ENCODE assay signal across 8 mouse cellular contexts in the genomic region with DNA sequence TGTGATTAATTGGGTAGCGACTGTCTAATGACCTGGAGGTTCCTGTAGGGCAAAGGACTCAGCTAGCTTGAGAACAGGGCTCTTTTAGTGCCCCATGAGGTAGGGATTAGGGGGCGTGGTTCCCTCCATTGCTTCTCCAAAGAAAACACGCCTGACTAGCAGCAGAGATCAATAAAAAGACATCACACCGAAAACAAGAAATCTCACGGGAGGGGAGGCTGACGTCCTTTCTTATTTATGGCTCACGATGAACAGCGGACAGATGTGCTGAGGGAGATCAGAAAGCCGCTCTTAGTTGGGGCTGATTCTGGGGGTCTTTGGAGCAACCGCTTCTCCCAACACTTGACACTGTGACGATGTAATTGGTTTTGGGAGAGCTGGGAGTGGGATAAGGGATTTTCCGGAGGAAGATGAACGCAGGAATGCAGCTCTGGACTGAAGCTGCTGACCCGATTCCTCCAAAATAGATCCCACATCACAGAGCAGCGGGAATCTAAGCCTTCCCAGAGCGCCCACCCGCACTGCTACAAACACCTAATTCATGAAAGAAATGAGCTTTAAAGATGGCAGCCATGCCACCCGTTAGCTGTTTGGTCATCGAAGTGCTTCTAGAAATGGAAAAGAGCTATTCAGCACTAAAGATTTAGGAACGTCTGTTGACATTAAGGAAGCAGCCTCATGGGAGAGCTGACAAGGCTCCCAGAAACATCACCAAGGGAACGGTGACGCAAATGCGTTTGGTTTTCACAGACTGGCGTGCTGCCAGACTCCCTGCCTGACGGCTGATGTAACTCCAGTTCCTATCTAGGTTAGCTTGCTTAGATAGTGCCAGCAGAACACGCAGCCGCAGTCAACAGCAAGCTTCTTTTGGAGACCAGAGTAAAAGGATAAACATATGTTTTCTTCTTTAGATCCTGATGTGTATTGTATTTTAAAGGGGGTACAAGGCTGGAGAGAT. TPM values are rescaled to one million over a fixed set of nuclear protein-coding genes. Genes with fewer than 3 reads are reported as not detected.
DNase-seq lines count a peak whose midpoint lies in the region; ATAC-seq lines count a peak whose summit lies in the region.

No protein-coding gene starts in this region.

- peak; percentile 92 for DNase-seq in NIH3T3 (ENCODE audit: low read depth)
- peak; percentile 96 to 98 for DNase-seq in cerebellum, postnatal 10 days
- DNase-seq in frontal cortex, adult 2 months (ENCODE audit: extremely low spot score in 1 of 2, low spot score in 1 of 2) = peak; percentile 97 to 100
- DNase-seq in layer of hippocampus, postnatal 10 days (ENCODE audit: low spot score in 2 of 2) = peak; percentile 94 to 96
- peak; percentile 83 for DNase-seq in ovary, postnatal 10 days (ENCODE audit: low spot score)
- DNase-seq in urinary bladder, postnatal 10 days (ENCODE audit: low spot score) = peak; percentile 77

- H3K27me3 ChIP-seq in lung, embryonic 16.5 days (ENCODE audit: control insufficient read depth, insufficient read depth, low read depth, low read length) = no peaks in the 10 kb centered on the region

- ATAC-seq in hematopoietic stem cell, adult 5-6 weeks (replicated peaks in 1 of 2; ENCODE audit: insufficient read depth in 1 of 2, low FRiP score in 2 of 2, low TSS enrichment in 1 of 2, low read depth in 1 of 2, poor library complexity in 2 of 2, severe bottlenecking in 2 of 2) = peak; percentile 75 to 84
- peak; percentile 87 for ATAC-seq in lung, embryonic 16.5 days (ENCODE audit: low read depth)

- peak overlapping the region; percentile 41 for H3K9ac ChIP-seq in lung, embryonic 16.5 days (ENCODE audit: low read length)

- 10% methylated on average over 27 of the region's 27 CpGs for WGBS in lung, embryonic 16.5 days

- H3K36me3 ChIP-seq in lung, embryonic 16.5 days (ENCODE audit: control insufficient read depth, insufficient read depth, low read length) = no peaks in the 10 kb centered on the region

- H3K4me3 ChIP-seq in lung, embryonic 16.5 days (ENCODE audit: low read length) = peak overlapping the region; percentile 37

- peak overlapping the region; percentile 63 for H3K4me2 ChIP-seq in lung, embryonic 16.5 days (ENCODE audit: low read depth, low read length)

- 0 out of 2 replicates have a peak, but pooled peaks cover 2% of the 10 kb centered on the region for H3K9me3 ChIP-seq in lung, embryonic 16.5 days (ENCODE audit: control insufficient read depth, low read length)

- H3K27ac ChIP-seq in lung, embryonic 16.5 days (ENCODE audit: low read length) = peak overlapping the region; percentile 80

- peaks cover 16% of the 10 kb centered on the region for H3K4me1 ChIP-seq in lung, embryonic 16.5 days (replicated peaks; ENCODE audit: control insufficient read depth, insufficient read depth, low read length)

RNA-seq across cellular contexts. Expression of gene Tarbp1, which starts 42.0 kb away (rescaled TPM):
- 6.2 and 6.8 TPM in 2 replicates for polyA plus RNA-seq in frontal cortex, adult 2 months (2012; rRNA removed)
- 8.9 and 10.4 TPM in 2 replicates for total RNA-seq in hematopoietic stem cell, adult 5-6 weeks (2017)
- total RNA-seq in layer of hippocampus, postnatal 10 days (2021) = 1 to 10 TPM; 4.4 to 5.9 TPM
- polyA plus RNA-seq in lung, embryonic 16.5 days (2015; fragmentation: Nextera tagmentation; extraction: Ambion mirVana) = 2.2 and 2.5 TPM in 2 replicates

Comparison
In these comparisons a context has a peak if more than half of its experiments do, and no peak if none do; other contexts are left out.
1. Peak in every context shown above with its lines: DNase-seq, ATAC-seq, H3K4me3 ChIP-seq and H3K27ac ChIP-seq.